Mouse (Mus musculus): ENCODE measurements around the gene Rgsl1. TPM values are rescaled to one million over a fixed set of nuclear protein-coding genes. Genes with fewer than 3 reads are reported as not detected.
"Not testable (repeated sequence)": the region's sequence is repeated elsewhere in the genome, so short reads cannot be mapped to it uniquely, and the experiment has no call there.

Rgsl1 gene
- polyA plus RNA-seq (2012; fragmentation: generic; extraction: Trizol) = not detected
- long read RNA-seq, experiment 1 = 0 reads
- long read RNA-seq, experiment 2 = 0 reads

GRCm38 (mm10) chr1:153844042-153844441 is at the start of gene Rgsl1:
TSS of gene Rgsl1 (minus strand) at chr1:153844142.
- no peaks in the 10 kb centered on the region for H3K79me2 ChIP-seq (ENCODE audit: control insufficient read depth, insufficient read depth)
- no peaks in the 10 kb centered on the region for H3K36me3 ChIP-seq (ENCODE audit: control insufficient read depth, insufficient read depth)
- no peak for TF ChIP-seq CTCF (IDR thresholded peaks at IDR 0.05; ENCODE audit: control insufficient read depth, insufficient read depth, insufficient read length)
- no peak for TF ChIP-seq CEBPB (IDR thresholded peaks at IDR 0.05; ENCODE audit: low read depth)
- TF ChIP-seq MAX (IDR thresholded peaks at IDR 0.05) = no peak
- H3K79me3 ChIP-seq (ENCODE audit: low read depth) = no peaks in the 10 kb centered on the region
- no peak within 1 kb of the TSS for H3ac ChIP-seq (ENCODE audit: control insufficient read depth, insufficient read length, low read depth)
- H3K27me3 ChIP-seq (ENCODE audit: control insufficient read depth, insufficient read depth, insufficient read length) = no peaks in the 10 kb centered on the region
- H3K4me3 ChIP-seq (ENCODE audit: insufficient read depth, poor library complexity, severe bottlenecking) = no peak within 1 kb of the TSS

- no peak within 1 kb of the TSS for H3ac ChIP-seq (ENCODE audit: control insufficient read depth, insufficient read length, low read depth)
- peaks cover 24% of the 10 kb centered on the region for H3K27me3 ChIP-seq (ENCODE audit: control insufficient read depth, insufficient read depth, insufficient read length)
- no peaks in the 10 kb centered on the region for H3K36me3 ChIP-seq (ENCODE audit: control insufficient read depth, insufficient read depth)
- H3K79me2 ChIP-seq (ENCODE audit: control insufficient read depth, insufficient read depth) = no peaks in the 10 kb centered on the region
- H3K79me3 ChIP-seq (ENCODE audit: low read depth) = no peaks in the 10 kb centered on the region
- H3K4me3 ChIP-seq (ENCODE audit: insufficient read depth, poor library complexity, severe bottlenecking) = no peak within 1 kb of the TSS
- TF ChIP-seq MYOD1 (IDR thresholded peaks at IDR 0.05; ENCODE audit: control insufficient read depth, insufficient read length, low read depth) = no peak
- no peak for TF ChIP-seq MAX (IDR thresholded peaks at IDR 0.05)
- no peak for TF ChIP-seq CTCF (IDR thresholded peaks at IDR 0.05; ENCODE audit: control insufficient read depth, insufficient read depth, insufficient read length)
- TF ChIP-seq USF1 (IDR thresholded peaks at IDR 0.05; ENCODE audit: low read depth) = no peak
- no peak for TF ChIP-seq MYOG (IDR thresholded peaks at IDR 0.05; ENCODE audit: control insufficient read depth, extremely low read depth, insufficient read length)
- no peak for TF ChIP-seq FOSL1 (IDR thresholded peaks at IDR 0.05; ENCODE audit: insufficient read depth, low read length, poor library complexity, severe bottlenecking)
- no peak for TF ChIP-seq CEBPB (IDR thresholded peaks at IDR 0.05; ENCODE audit: low read depth)
Observed at GRCm38 (mm10) chr1:153891442-153891841, 47.5 kb upstream of the Rgsl1 start, which contains the start of gene Teddm1a. TSS of gene Teddm1a (plus strand) at chr1:153891742.

- Histone ChIP-seq H3K4me3 (ENCODE audit: insufficient read depth, poor library complexity, severe bottlenecking) (no peak overlapping the region), H3K36me3 (ENCODE audit: control insufficient read depth, insufficient read depth) (no peaks in the 10 kb centered on the region), H3K79me3 (ENCODE audit: low read depth) (no peaks in the 10 kb centered on the region), H3ac (ENCODE audit: control insufficient read depth, insufficient read length, low read depth) (no peak overlapping the region), H3K79me2 (ENCODE audit: control insufficient read depth, insufficient read depth) (no peaks in the 10 kb centered on the region), H3K27me3 (ENCODE audit: control insufficient read depth, insufficient read depth, insufficient read length) (peaks cover 27% of the 10 kb centered on the region)
- no peak for TF ChIP-seq MAX (IDR thresholded peaks at IDR 0.05)
- no peak for TF ChIP-seq CEBPB (IDR thresholded peaks at IDR 0.05; ENCODE audit: low read depth)
- no peak for TF ChIP-seq CTCF (IDR thresholded peaks at IDR 0.05; ENCODE audit: control insufficient read depth, insufficient read depth, insufficient read length)
- TF ChIP-seq MYOG (IDR thresholded peaks at IDR 0.05; ENCODE audit: control insufficient read depth, extremely low read depth, insufficient read length) = no peak
- TF ChIP-seq USF1 (IDR thresholded peaks at IDR 0.05; ENCODE audit: low read depth) = no peak
- no peak for TF ChIP-seq FOSL1 (IDR thresholded peaks at IDR 0.05; ENCODE audit: insufficient read depth, low read length, poor library complexity, severe bottlenecking)
- TF ChIP-seq MYOD1 (IDR thresholded peaks at IDR 0.05; ENCODE audit: control insufficient read depth, insufficient read length, low read depth) = no peak
Observed at GRCm38 (mm10) chr1:153890121-153890520, 46.2 kb upstream of the Rgsl1 start.

- H3K27me3 ChIP-seq (ENCODE audit: control insufficient read depth, insufficient read depth, insufficient read length) = peaks cover 20% of the 10 kb centered on the region
- H3K4me3 ChIP-seq (ENCODE audit: insufficient read depth, poor library complexity, severe bottlenecking) = no peak overlapping the region
- H3K36me3 ChIP-seq (ENCODE audit: control insufficient read depth, insufficient read depth) = no peaks in the 10 kb centered on the region
- no peak overlapping the region for H3ac ChIP-seq (ENCODE audit: control insufficient read depth, insufficient read length, low read depth)
- H3K79me2 ChIP-seq (ENCODE audit: control insufficient read depth, insufficient read depth) = no peaks in the 10 kb centered on the region
- TF ChIP-seq MYOD1 (IDR thresholded peaks at IDR 0.05; ENCODE audit: control insufficient read depth, insufficient read length, low read depth) = no peak
- no peak for TF ChIP-seq MYOG (IDR thresholded peaks at IDR 0.05; ENCODE audit: control insufficient read depth, extremely low read depth, insufficient read length)
- TF ChIP-seq MAX (IDR thresholded peaks at IDR 0.05) = no peak
- TF ChIP-seq FOSL1 (IDR thresholded peaks at IDR 0.05; ENCODE audit: insufficient read depth, low read length, poor library complexity, severe bottlenecking) = no peak
- TF ChIP-seq CTCF (IDR thresholded peaks at IDR 0.05; ENCODE audit: control insufficient read depth, insufficient read depth, insufficient read length) = no peak
- no peak for TF ChIP-seq USF1 (IDR thresholded peaks at IDR 0.05; ENCODE audit: low read depth)
- no peak for TF ChIP-seq CEBPB (IDR thresholded peaks at IDR 0.05; ENCODE audit: low read depth)
- no peaks in the 10 kb centered on the region for H3K79me3 ChIP-seq (ENCODE audit: low read depth)
Observed at GRCm38 (mm10) chr1:153886024-153886633, 42.2 kb upstream of the Rgsl1 start.

GRCm38 (mm10) chr1:153880391-153880790 is 36.4 kb upstream of the Rgsl1 start:
- not testable (repeated sequence) for H3K4me3 ChIP-seq (ENCODE audit: insufficient read depth, poor library complexity, severe bottlenecking); H3K79me2 ChIP-seq (ENCODE audit: control insufficient read depth, insufficient read depth); H3K79me3 ChIP-seq (ENCODE audit: low read depth); H3ac ChIP-seq (ENCODE audit: control insufficient read depth, insufficient read length, low read depth); H3K36me3 ChIP-seq (ENCODE audit: control insufficient read depth, insufficient read depth); H3K27me3 ChIP-seq (ENCODE audit: control insufficient read depth, insufficient read depth, insufficient read length)

GRCm38 (mm10) chr1:153874045-153874444 is 30.1 kb upstream of the Rgsl1 start, which contains the start of gene Teddm1b:
TSS of gene Teddm1b (plus strand) at chr1:153874345.
- H3K27me3 ChIP-seq (ENCODE audit: control insufficient read depth, insufficient read depth, insufficient read length) = peaks cover 3% of the 10 kb centered on the region
- TF ChIP-seq USF1 (IDR thresholded peaks at IDR 0.05; ENCODE audit: low read depth) (no peak), MYOG (IDR thresholded peaks at IDR 0.05; ENCODE audit: control insufficient read depth, extremely low read depth, insufficient read length) (no peak), FOSL1 (IDR thresholded peaks at IDR 0.05; ENCODE audit: insufficient read depth, low read length, poor library complexity, severe bottlenecking) (no peak), MYOD1 (IDR thresholded peaks at IDR 0.05; ENCODE audit: control insufficient read depth, insufficient read length, low read depth) (no peak), MAX (IDR thresholded peaks at IDR 0.05) (no peak), CEBPB (IDR thresholded peaks at IDR 0.05; ENCODE audit: low read depth) (no peak), CTCF (IDR thresholded peaks at IDR 0.05; ENCODE audit: control insufficient read depth, insufficient read depth, insufficient read length) (no peak)
- H3K36me3 ChIP-seq (ENCODE audit: control insufficient read depth, insufficient read depth) = no peaks in the 10 kb centered on the region
- no peak within 1 kb of the TSS for H3ac ChIP-seq (ENCODE audit: control insufficient read depth, insufficient read length, low read depth)
- H3K4me3 ChIP-seq (ENCODE audit: insufficient read depth, poor library complexity, severe bottlenecking) = no peak within 1 kb of the TSS
- H3K79me2 ChIP-seq (ENCODE audit: control insufficient read depth, insufficient read depth) = no peaks in the 10 kb centered on the region
- H3K79me3 ChIP-seq (ENCODE audit: low read depth) = no peaks in the 10 kb centered on the region
